Mouse (Mus musculus) cortical plate, adult 2 months (tissue): ENCODE results near the gene Rcc1.

Experiments
- CTCF ChIP-seq: fragments of 200-500 bp; IDR thresholded peaks from 2 replicates; pipeline ENCODE4 v1.5.1; 2011; ENCODE audit warnings: mild to moderate bottlenecking, control low read depth, low read length; ENCODE audit not compliant: insufficient read depth; ENCODE audit errors: extremely low read depth
- POLR2A ChIP-seq: fragments of 200-500 bp; IDR thresholded peaks from 2 replicates; pipeline ENCODE4 v1.6.1; 2011; ENCODE audit warnings: mild to moderate bottlenecking, low read length, control low read depth; ENCODE audit not compliant: insufficient read depth; ENCODE audit errors: extremely low read depth

GRCm38 (mm10) chr4:132352739-132353138 is 666 bp downstream of the Rcc1 start:
- TF ChIP-seq CTCF: no peak
- TF ChIP-seq POLR2A: no peak
